Mouse (Mus musculus) neural tube, embryonic 12.5 days (tissue): ENCODE measurements at regions not wholly inside any gene's neighbourhood (a gene's known extent, or its start where the extent isn't known, plus 50 kb on each side); places are given as distances from the start of the nearest gene placed in this dataset.

Experiments
- ATAC-seq: fragments of 200-750 bp; cut with Nextera tagmentation; 2 replicates; pipeline ENCODE4 v1.8.0; 2017; ENCODE audit warnings: low read depth, mild to moderate bottlenecking, moderate TSS enrichment, moderate library complexity; ENCODE audit not compliant: low FRiP score
- H3K27ac ChIP-seq: fragments of 300-500 bp; sonication (generic); 2 replicates; pipeline ENCODE4 v1.5.1; 2016
- H3K27me3 ChIP-seq: fragments of 300-500 bp; sonication (generic); replicated peaks from 2 replicates; pipeline ENCODE4 v1.6.1; 2016; ENCODE audit warnings: mild to moderate bottlenecking
- H3K36me3 ChIP-seq: fragments of 300-500 bp; sonication (generic); 2 replicates; pipeline ENCODE4 v1.6.1; 2016; ENCODE audit warnings: mild to moderate bottlenecking
- H3K4me1 ChIP-seq: fragments of 300-500 bp; sonication (generic); 2 replicates; pipeline ENCODE4 v1.6.1; 2016
- H3K4me2 ChIP-seq: fragments of 300-500 bp; sonication (generic); replicated peaks from 2 replicates; pipeline ENCODE4 v1.6.1; 2016; ENCODE audit warnings: mild to moderate bottlenecking
- H3K4me3 ChIP-seq: fragments of 300-500 bp; sonication (generic); 2 replicates; pipeline ENCODE4 v1.5.1; 2016
- H3K9ac ChIP-seq: fragments of 300-500 bp; sonication (generic); 2 replicates; pipeline ENCODE4 v1.6.1; 2016; ENCODE audit warnings: mild to moderate bottlenecking
- H3K9me3 ChIP-seq: fragments of 300-500 bp; sonication (generic); 2 replicates; pipeline ENCODE4 v1.6.1; 2016; ENCODE audit warnings: mild to moderate bottlenecking
- WGBS: fragments of 180-500 bp; shearing (Covaris S2); methylation state at CpG from one replicate; pipeline ENCODE4 v1.1.7; 2016; 5-methylcytosine and 5-hydroxymethylcytosine counted together

DNA sequence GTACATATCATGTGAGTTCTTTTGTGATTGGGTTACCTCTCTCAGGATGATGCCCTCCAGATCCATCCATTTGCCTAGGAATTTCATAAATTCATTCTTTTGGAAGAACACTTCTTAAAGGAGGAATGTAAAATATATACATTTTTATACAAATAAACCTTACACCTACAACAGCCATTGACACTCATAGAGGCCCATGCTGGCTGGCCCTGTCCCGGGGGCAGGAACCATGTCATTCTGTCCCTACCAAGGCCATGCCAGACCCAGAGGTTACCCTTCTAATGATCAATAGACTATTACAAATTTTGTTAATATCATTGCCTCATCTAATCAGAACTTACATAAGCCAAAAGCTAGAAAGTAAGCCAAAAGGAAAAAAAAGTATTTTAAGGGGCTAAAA, 49.9 kb upstream of the Boc start:
- H3K36me3 ChIP-seq, result no peaks in the 10 kb centered on the region
- H3K9ac ChIP-seq, result no peak overlapping the region
- no peak overlapping the region for H3K27ac ChIP-seq
- 100% methylated on average over 1 of the region's 1 CpGs for WGBS
- H3K4me3 ChIP-seq, result no peak overlapping the region
- H3K9me3 ChIP-seq, result no peaks in the 10 kb centered on the region
- H3K4me2 ChIP-seq, result no peak overlapping the region
- no peaks in the 10 kb centered on the region for H3K27me3 ChIP-seq
- 0 out of 2 replicates have a peak, but pooled peaks cover 5% of the 10 kb centered on the region for H3K4me1 ChIP-seq
- no peak for ATAC-seq
